In genomic region chr10:63424475-63424814, GRCm38 (mm10) we compare ENCODE assay signal across 10 mouse cellular contexts. TPM values are rescaled to one million over a fixed set of nuclear protein-coding genes. Genes with fewer than 3 reads are reported as not detected.
DNase-seq lines count a peak whose midpoint lies in the region; ATAC-seq lines count a peak whose summit lies in the region.
"Had no signal": no experiment of that assay in that cellular context is flagged by ENCODE, and none has a peak within 500 bp of the region (broad histone marks: within the 10 kb centered on the region; RNA-seq: fewer than 3 reads in every experiment).

No protein-coding gene starts in this region.

- peak; percentile 44 to 48 for DNase-seq in cerebellum, postnatal 14 days
- no peak for DNase-seq in cerebellum, adult 8-10 months
- DNase-seq in right cerebral cortex, adult 18-20 months = peak; percentile 21
- no peak for DNase-seq in right cerebral cortex, postnatal 25 days
- DNase-seq in heart, adult 8-10 months (ENCODE audit: low spot score) = peak; percentile 30
- DNase-seq in lung, postnatal 25 days (ENCODE audit: low spot score) = peak; percentile 67

- peaks cover 7% of the 10 kb centered on the region; the same call in 1 of the 2 replicates for H3K4me1 ChIP-seq in hindbrain, embryonic 13.5 days (replicated peaks)
- H3K4me1 ChIP-seq in midbrain, embryonic 16.5 days (ENCODE audit: control insufficient read depth, insufficient read depth, low read length) = peaks cover 4% of the 10 kb centered on the region; the same call in 1 of the 2 replicates

- no peak overlapping the region for H3K27ac ChIP-seq in hindbrain, embryonic 13.5 days
- H3K27ac ChIP-seq in midbrain, embryonic 16.5 days (ENCODE audit: low read length) = no peak overlapping the region

- H3K9ac ChIP-seq in hindbrain, embryonic 13.5 days = no peak overlapping the region
- H3K9ac ChIP-seq in midbrain, embryonic 16.5 days (ENCODE audit: low read depth, low read length) = no peak overlapping the region

- no peaks in the 10 kb centered on the region for H3K27me3 ChIP-seq in hindbrain, embryonic 13.5 days
- no peaks in the 10 kb centered on the region for H3K27me3 ChIP-seq in midbrain, embryonic 16.5 days (ENCODE audit: control insufficient read depth, insufficient read depth, low read depth, low read length)

- ATAC-seq in hindbrain, embryonic 13.5 days (ENCODE audit: low FRiP score) = no peak
- no peak for ATAC-seq in midbrain, embryonic 16.5 days

- H3K4me2 ChIP-seq in hindbrain, embryonic 13.5 days = no peak overlapping the region
- H3K4me2 ChIP-seq in midbrain, embryonic 16.5 days (ENCODE audit: low read length) = no peak overlapping the region

- no peak overlapping the region for H3K4me3 ChIP-seq in hindbrain, embryonic 13.5 days
- no peak overlapping the region for H3K4me3 ChIP-seq in midbrain, embryonic 16.5 days (ENCODE audit: low read depth, low read length)
- H3K4me3 ChIP-seq: megakaryocyte, embryonic 14.5 days had no signal

- no peaks in the 10 kb centered on the region for H3K9me3 ChIP-seq in hindbrain, embryonic 13.5 days
- H3K9me3 ChIP-seq in midbrain, embryonic 16.5 days (replicated peaks; ENCODE audit: control insufficient read depth, low read length, poor library complexity, severe bottlenecking) = no peaks in the 10 kb centered on the region
- H3K9me3 ChIP-seq: megakaryocyte, embryonic 14.5 days had no signal

- no peaks in the 10 kb centered on the region for H3K36me3 ChIP-seq in hindbrain, embryonic 13.5 days
- no peaks in the 10 kb centered on the region for H3K36me3 ChIP-seq in midbrain, embryonic 16.5 days (ENCODE audit: control insufficient read depth, insufficient read depth, low read length)

RNA-seq across cellular contexts. Expression of gene Gm7075, which starts 2.9 kb away (rescaled TPM):
- total RNA-seq in heart, adult 8-10 months (2022) = not detected
- polyA plus RNA-seq in hindbrain, embryonic 13.5 days (2015; fragmentation: Nextera tagmentation; extraction: Ambion mirVana) = not detected in 2 replicates
- polyA plus RNA-seq in midbrain, embryonic 16.5 days (2015; fragmentation: Nextera tagmentation; extraction: Ambion mirVana) = not detected in 2 replicates
- polyA plus RNA-seq: heart, embryonic 14.5 days had no signal

RNA-seq across cellular contexts. Expression of gene Ctnna3, which starts 5.5 kb away (rescaled TPM):
- 10 to 100 TPM; 52.0 to 66.8 (median 54.9) TPM for total RNA-seq in heart, adult 8-10 months (2022)
- polyA plus RNA-seq in hindbrain, embryonic 13.5 days (2015; fragmentation: Nextera tagmentation; extraction: Ambion mirVana) = 1.2 and 1.4 TPM in 2 replicates
- polyA plus RNA-seq in midbrain, embryonic 16.5 days (2015; fragmentation: Nextera tagmentation; extraction: Ambion mirVana) = 0.98 and 1.0 TPM in 2 replicates

RNA-seq across cellular contexts. Expression of gene Dnajc12, which starts 42.2 kb away (rescaled TPM):
- total RNA-seq in heart, adult 8-10 months (2022) = 10 to 100 TPM; 14.6 to 19.2 (median 19.0) TPM
- polyA plus RNA-seq in hindbrain, embryonic 13.5 days (2015; fragmentation: Nextera tagmentation; extraction: Ambion mirVana) = 19.2 and 20.6 TPM in 2 replicates
- polyA plus RNA-seq in midbrain, embryonic 16.5 days (2015; fragmentation: Nextera tagmentation; extraction: Ambion mirVana) = 21.3 and 23.6 TPM in 2 replicates

RNA-seq across cellular contexts. Expression of gene Sirt1, which starts 42.9 kb away (rescaled TPM):
- total RNA-seq in heart, adult 8-10 months (2022) = 10 to 100 TPM in 2 of 4 experiments, 1 to 10 TPM in 2; 9.3 to 12.3 (median 10.7) TPM
- polyA plus RNA-seq in hindbrain, embryonic 13.5 days (2015; fragmentation: Nextera tagmentation; extraction: Ambion mirVana) = 4.8 and 5.8 TPM in 2 replicates
- 3.5 and 4.1 TPM in 2 replicates for polyA plus RNA-seq in midbrain, embryonic 16.5 days (2015; fragmentation: Nextera tagmentation; extraction: Ambion mirVana)

Comparison
In these comparisons a context has a peak if more than half of its experiments do, and no peak if none do; other contexts are left out.
1. DNase-seq: peak in cerebellum, postnatal 14 days (2 of 2), right cerebral cortex, adult 18-20 months (single experiment), heart, adult 8-10 months (single experiment) and lung, postnatal 25 days (single experiment); none in cerebellum, adult 8-10 months (single experiment) and right cerebral cortex, postnatal 25 days (single experiment).